Comparison of ENCODE assay signal across 8 mouse cellular contexts in the genomic region with DNA sequence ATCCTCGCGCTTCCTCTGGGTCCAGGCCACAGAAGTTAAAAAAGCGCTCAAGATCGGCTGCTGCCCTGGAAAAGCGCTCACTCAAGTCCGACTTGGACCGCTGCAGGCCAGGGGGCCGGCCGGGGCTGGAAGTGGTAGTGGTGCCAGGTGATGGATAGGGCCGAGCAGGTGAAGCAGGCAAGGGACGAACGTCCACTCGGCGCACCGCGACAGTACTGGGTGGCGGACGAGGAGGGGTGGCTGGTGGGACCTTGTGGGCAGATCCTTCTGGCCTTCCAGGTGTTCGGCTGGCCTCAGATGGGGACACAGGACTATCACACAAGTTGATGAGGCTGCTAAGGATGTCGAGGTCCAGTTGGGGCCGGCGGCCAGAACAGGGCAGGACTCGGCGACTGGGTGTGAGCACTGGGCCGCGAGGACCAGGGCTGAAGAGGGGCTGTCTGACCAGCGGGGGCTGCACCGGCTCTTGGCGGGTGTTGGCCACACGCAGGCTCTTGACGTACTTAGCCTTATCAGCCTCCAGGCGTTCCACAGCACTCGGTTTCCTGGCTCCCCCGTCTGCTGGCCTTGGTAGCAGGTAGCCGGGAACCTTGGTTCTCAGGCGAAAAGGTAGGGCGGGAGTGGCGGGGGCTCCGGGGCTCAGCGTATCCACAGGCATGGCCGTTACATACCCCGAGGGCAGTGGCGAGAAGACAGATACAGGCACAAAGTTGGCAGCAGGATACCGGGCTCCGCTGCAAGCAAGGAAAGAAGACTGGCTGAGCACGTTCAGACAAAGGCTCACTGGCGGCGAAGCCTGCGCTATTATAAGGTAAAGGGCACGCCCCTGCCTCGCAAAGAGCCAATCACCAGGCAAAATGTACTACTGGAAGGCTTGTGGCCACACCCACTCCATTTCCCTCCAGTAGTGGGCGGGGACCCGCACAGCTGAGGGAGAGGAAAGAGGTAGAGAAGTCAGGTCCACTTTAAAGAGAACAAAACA. TPM values are rescaled to one million over a fixed set of nuclear protein-coding genes. Genes with fewer than 3 reads are reported as not detected.
DNase-seq lines count a peak whose midpoint lies in the region; ATAC-seq and TF ChIP-seq lines count a peak whose summit lies in the region.

No protein-coding gene starts in this region.

- H3K36me3 ChIP-seq in kidney, adult 2 months (ENCODE audit: control insufficient read depth, insufficient read depth, low read length), result no peaks in the 10 kb centered on the region
- peaks cover 22% of the 10 kb centered on the region for H3K36me3 ChIP-seq in limb, embryonic 12.5 days
- no peaks in the 10 kb centered on the region for H3K36me3 ChIP-seq in midbrain, embryonic 14.5 days (ENCODE audit: control insufficient read depth, insufficient read depth, low read length)

- H3K9me3 ChIP-seq in limb, embryonic 12.5 days, result no peaks in the 10 kb centered on the region
- no peaks in the 10 kb centered on the region for H3K9me3 ChIP-seq in midbrain, embryonic 14.5 days (ENCODE audit: control insufficient read depth, low read length)

- H3K9ac ChIP-seq in limb, embryonic 12.5 days (replicated peaks), result peak overlapping the region; percentile 61
- peak overlapping the region; percentile 79 for H3K9ac ChIP-seq in midbrain, embryonic 14.5 days (replicated peaks; ENCODE audit: low read length)

- TF ChIP-seq CTCF in kidney, adult 2 months (conservative IDR thresholded peaks at IDR 0.05; ENCODE audit: insufficient read depth, insufficient read length, low read depth, low read length), result no peak

- 0 out of 2 replicates have a peak, but pooled peaks cover 10% of the 10 kb centered on the region for H3K4me1 ChIP-seq in kidney, adult 2 months (ENCODE audit: control insufficient read depth, insufficient read depth, low read length)
- H3K4me1 ChIP-seq in limb, embryonic 12.5 days (replicated peaks), result peaks cover 72% of the 10 kb centered on the region
- H3K4me1 ChIP-seq in midbrain, embryonic 14.5 days (ENCODE audit: control insufficient read depth, insufficient read depth, low read length), result peaks cover 65% of the 10 kb centered on the region

- peak; percentile 83 for TF ChIP-seq POLR2A in kidney, adult 2 months (IDR thresholded peaks at IDR 0.05; ENCODE audit: low read depth, low read length)

- ATAC-seq in erythroblast, adult 5-6 weeks (replicated peaks; ENCODE audit: low FRiP score, poor library complexity, severe bottlenecking), result 0 out of 2 replicates have a peak, but pooled peaks have one; percentile 18
- peak; percentile 75; the same call in 1 of the 2 replicates for ATAC-seq in limb, embryonic 12.5 days (ENCODE audit: insufficient number of reproducible peaks, insufficient read depth, low FRiP score, low TSS enrichment, low read depth)
- peak; percentile 90 for ATAC-seq in midbrain, embryonic 14.5 days (ENCODE audit: low FRiP score, low TSS enrichment)

- H3K4me3 ChIP-seq in kidney, adult 2 months (ENCODE audit: insufficient read depth, low read depth, low read length), result 0 out of 2 replicates have a peak overlapping the region, but pooled peaks have one; percentile 3
- peak overlapping the region; percentile 38 for H3K4me3 ChIP-seq in limb, embryonic 12.5 days (replicated peaks)
- peak overlapping the region; percentile 51 for H3K4me3 ChIP-seq in midbrain, embryonic 14.5 days (replicated peaks; ENCODE audit: low read depth, low read length)

- WGBS in kidney, adult 2 months, result 58% methylated on average over 53 of the region's 53 CpGs
- 53% methylated on average over 53 of the region's 53 CpGs for WGBS in limb, embryonic 12.5 days
- WGBS in midbrain, embryonic 14.5 days, result 39% methylated on average over 53 of the region's 53 CpGs

- H3K27ac ChIP-seq in kidney, adult 2 months (ENCODE audit: insufficient read depth, low read depth, low read length), result no peak overlapping the region
- peak overlapping the region; percentile 78 for H3K27ac ChIP-seq in limb, embryonic 12.5 days
- peak overlapping the region; percentile 93 for H3K27ac ChIP-seq in midbrain, embryonic 14.5 days (replicated peaks; ENCODE audit: low read depth, low read length)

- peak; percentile 77 to 83 for DNase-seq in adrenal gland, postnatal 36 days
- DNase-seq in heart, adult 9 months (ENCODE audit: low spot score in 2 of 2), result peak; percentile 88
- DNase-seq in kidney, adult 2 months, result peak; percentile 91
- peak; percentile 96 for DNase-seq in midbrain, embryonic 14.5 days
- peak; percentile 56 to 61 for DNase-seq in spleen, adult 18-20 months
- no peak for DNase-seq in adipocyte (ENCODE audit: low spot score)

- peak overlapping the region; percentile 63 for H3K4me2 ChIP-seq in limb, embryonic 12.5 days
- peak overlapping the region; percentile 84 for H3K4me2 ChIP-seq in midbrain, embryonic 14.5 days (ENCODE audit: low read length)

- H3K27me3 ChIP-seq in kidney, adult 2 months (replicated peaks; ENCODE audit: control insufficient read depth, insufficient read depth, low read length), result no peaks in the 10 kb centered on the region
- H3K27me3 ChIP-seq in limb, embryonic 12.5 days, result peaks cover 32% of the 10 kb centered on the region
- no peaks in the 10 kb centered on the region for H3K27me3 ChIP-seq in midbrain, embryonic 14.5 days (ENCODE audit: control insufficient read depth, insufficient read depth, low read length)

RNA-seq across cellular contexts. Expression of a gene that starts 9.5 kb away (rescaled TPM):
- 1 to 10 TPM; 8.5 to 9.6 TPM for total RNA-seq in adrenal gland, postnatal 36 days (2021)
- 2.1 and 3.1 TPM in 2 replicates for total RNA-seq in erythroblast, adult 5-6 weeks (2015; ENCODE audit: low replicate concordance)
- total RNA-seq in erythroblast, adult 5-6 weeks (2017; ENCODE audit: low replicate concordance), result 0.70 and 5.7 TPM in 2 replicates
- polyA plus RNA-seq in kidney, adult 2 months (2012; rRNA removed), result 14.2 and 16.2 TPM in 2 replicates
- 29.3 and 31.7 TPM in 2 replicates for polyA plus RNA-seq in limb, embryonic 12.5 days (2016; fragmentation: Nextera tagmentation; extraction: Ambion mirVana)
- polyA plus RNA-seq in midbrain, embryonic 14.5 days (2014; fragmentation: Nextera tagmentation; extraction: Ambion mirVana), result 55.8 and 67.5 TPM in 2 replicates

RNA-seq across cellular contexts. Expression of a gene that starts 25.8 kb away (rescaled TPM):
- 1 to 10 TPM; 2.1 to 3.6 TPM for total RNA-seq in adrenal gland, postnatal 36 days (2021)
- not detected in 2 replicates for total RNA-seq in erythroblast, adult 5-6 weeks (2015; ENCODE audit: low replicate concordance)
- not detected in 2 replicates for total RNA-seq in erythroblast, adult 5-6 weeks (2017; ENCODE audit: low replicate concordance)
- 17.4 and 23.6 TPM in 2 replicates for polyA plus RNA-seq in kidney, adult 2 months (2012; rRNA removed)
- polyA plus RNA-seq in limb, embryonic 12.5 days (2016; fragmentation: Nextera tagmentation; extraction: Ambion mirVana), result 0.97 and 1.2 TPM in 2 replicates
- polyA plus RNA-seq in midbrain, embryonic 14.5 days (2014; fragmentation: Nextera tagmentation; extraction: Ambion mirVana), result 0.42 and 0.74 TPM in 2 replicates

RNA-seq across cellular contexts. Expression of a gene that starts 59.5 kb away (rescaled TPM):
- total RNA-seq in adrenal gland, postnatal 36 days (2021), result 1 to 10 TPM in 1 of 2 experiments, under 1 TPM in 1; 0.33 to 1.2 TPM
- total RNA-seq in erythroblast, adult 5-6 weeks (2015; ENCODE audit: low replicate concordance), result not detected in 2 replicates
- total RNA-seq in erythroblast, adult 5-6 weeks (2017; ENCODE audit: low replicate concordance), result not detected in 2 replicates
- 0.81 and 1.4 TPM in 2 replicates for polyA plus RNA-seq in kidney, adult 2 months (2012; rRNA removed)
- polyA plus RNA-seq in limb, embryonic 12.5 days (2016; fragmentation: Nextera tagmentation; extraction: Ambion mirVana), result 0.11 and 0.26 TPM in 2 replicates
- 0.17 TPM in 1 of 2 replicates, not detected in the other for polyA plus RNA-seq in midbrain, embryonic 14.5 days (2014; fragmentation: Nextera tagmentation; extraction: Ambion mirVana)

Comparison
In these comparisons a context has a peak if more than half of its experiments do, and no peak if none do; other contexts are left out.
1. ATAC-seq: peak in every context shown above with its lines; median percentile 90 in midbrain, embryonic 14.5 days; 75 in limb, embryonic 12.5 days; 18 in erythroblast, adult 5-6 weeks.